Mouse (Mus musculus) midbrain, postnatal 0 days (tissue): ENCODE results near the gene Epb41l2. TPM values are rescaled to one million over a fixed set of nuclear protein-coding genes. Genes with fewer than 3 reads are reported as not detected.

Source experiments
- ATAC-seq: fragments of 200-750 bp; cut with Nextera tagmentation; 2 replicates; pipeline ENCODE4 v1.8.0; 2017; ENCODE audit warnings: moderate number of reproducible peaks, mild to moderate bottlenecking, moderate TSS enrichment, moderate library complexity; ENCODE audit not compliant: low FRiP score
- DNase-seq: peaks from one replicate; pipeline ENCODE4 v3.0.0-alpha.2; 2015; ENCODE audit warnings: low spot score
- H3K27ac ChIP-seq: fragments of 300-500 bp; sonication (generic); 2 replicates; pipeline ENCODE4 v1.5.1; 2014; ENCODE audit warnings: low read depth, mild to moderate bottlenecking, low read length, mixed read lengths
- H3K27me3 ChIP-seq: fragments of 300-500 bp; sonication (generic); 2 replicates; pipeline ENCODE4 v1.6.1; 2014; ENCODE audit warnings: low read length, control low read depth, mixed read lengths; ENCODE audit not compliant: insufficient read depth
- H3K36me3 ChIP-seq: fragments of 300-500 bp; sonication (generic); 2 replicates; pipeline ENCODE4 v1.6.1; 2014; ENCODE audit warnings: low read length, control low read depth, mixed read lengths; ENCODE audit not compliant: insufficient read depth
- H3K4me1 ChIP-seq: fragments of 300-500 bp; sonication (generic); 2 replicates; pipeline ENCODE4 v1.6.1; 2014; ENCODE audit warnings: mild to moderate bottlenecking, control low read depth, antibody characterized with exemption, low read length, mixed read lengths; ENCODE audit not compliant: insufficient read depth
- H3K4me2 ChIP-seq: fragments of 300-500 bp; sonication (generic); 2 replicates; pipeline ENCODE4 v1.6.1; 2014; ENCODE audit warnings: low read depth, mild to moderate bottlenecking, low read length, mixed read lengths; ENCODE audit not compliant: poor library complexity, severe bottlenecking
- H3K4me3 ChIP-seq: fragments of 300-500 bp; sonication (generic); 2 replicates; pipeline ENCODE4 v1.5.1; 2014; ENCODE audit warnings: low read depth, mild to moderate bottlenecking, low read length, moderate library complexity
- H3K9ac ChIP-seq: fragments of 300-500 bp; sonication (generic); replicated peaks from 2 replicates; pipeline ENCODE4 v1.6.1; 2014; ENCODE audit warnings: mild to moderate bottlenecking, low read length, moderate library complexity, mixed read lengths; ENCODE audit not compliant: poor library complexity, severe bottlenecking
- H3K9me3 ChIP-seq: fragments of 300-500 bp; sonication (generic); 2 replicates; pipeline ENCODE4 v1.6.1; 2016; ENCODE audit warnings: low read length, control low read depth
- CTCF ChIP-seq: IDR thresholded peaks from 2 replicates; pipeline ENCODE4 v1.5.1; 2016; ENCODE audit warnings: antibody characterized with exemption, mild to moderate bottlenecking
- WGBS: fragments of 180-500 bp; shearing (Covaris S2); extraction: QIAGEN DNeasy Blood & Tissue Kit; methylation state at CpG from one replicate; pipeline ENCODE4 v1.1.7; 2014; 5-methylcytosine and 5-hydroxymethylcytosine counted together
- polyA plus RNA-seq: library from polyadenylated mRNA; unstranded; fragments of >200 nt; fragmentation: Nextera tagmentation; extraction: Ambion mirVana; gene quantifications from 2 replicates; pipeline ENCODE4 v1.2.1, GENCODE M21; 2015
- total RNA-seq: library from RNA; depleted of rRNA; stranded (reverse); fragments of >200 nt; gene quantifications from 2 replicates; pipeline ENCODE4 v1.2.3, GENCODE M21; 2014

The Epb41l2 gene
- total and polyA plus RNA-seq, 2 experiments from 2014 or later, result 21.8 to 51.7 TPM

DNA sequence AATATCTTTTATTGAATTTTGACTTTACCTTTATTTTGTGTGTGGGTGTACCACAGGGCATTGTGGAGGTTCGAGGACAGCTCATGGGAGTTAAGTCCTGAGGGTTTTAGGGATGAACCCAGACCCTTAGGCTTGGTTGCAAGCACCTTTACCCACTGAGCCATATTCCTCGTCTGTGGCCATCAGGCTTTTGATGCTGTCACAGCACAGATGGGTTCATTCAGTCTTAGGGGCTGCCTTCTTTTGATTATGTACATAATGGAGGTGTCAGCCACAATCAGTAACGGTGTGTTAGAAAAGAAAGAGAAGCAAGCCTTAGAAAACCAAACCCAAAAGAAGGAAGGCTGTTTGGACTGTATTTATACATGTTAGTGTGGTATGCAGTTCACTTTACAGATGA is 9.3 kb downstream of the Epb41l2 start:
- no peak overlapping the region for H3K4me3 ChIP-seq
- ATAC-seq (no peak), DNase-seq (no peak)
- H3K9ac ChIP-seq, result no peak overlapping the region
- H3K4me2 ChIP-seq, result no peak overlapping the region
- TF ChIP-seq CTCF, result no peak
- no peaks in the 10 kb centered on the region for H3K27me3 ChIP-seq
- 29% methylated on average over 3 of the region's 3 CpGs for WGBS
- H3K36me3 ChIP-seq, result no peaks in the 10 kb centered on the region
- no peak overlapping the region for H3K27ac ChIP-seq
- no peaks in the 10 kb centered on the region; the same call in 1 of the 2 replicates for H3K4me1 ChIP-seq
- H3K9me3 ChIP-seq, result no peaks in the 10 kb centered on the region

DNA sequence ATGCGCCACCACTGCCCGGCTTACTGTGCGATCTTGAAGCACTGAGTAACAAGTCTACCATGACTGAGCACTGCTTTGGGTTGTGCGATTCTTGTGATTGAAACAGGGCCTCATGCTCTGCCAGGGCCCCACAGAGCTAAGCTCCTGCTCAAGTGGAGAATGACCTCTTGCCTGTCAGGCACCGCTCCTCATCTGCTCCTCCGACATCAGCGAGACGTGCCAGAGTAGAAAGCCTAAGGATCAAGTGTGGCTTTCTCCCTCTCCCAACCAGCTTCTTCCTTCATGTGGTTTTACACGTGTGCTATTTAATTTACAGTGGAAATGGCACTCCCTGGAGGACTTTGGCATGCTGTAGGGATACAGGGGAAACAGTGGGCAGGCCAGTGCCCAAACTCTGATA is 10.1 kb downstream of the Epb41l2 start:
- no peaks in the 10 kb centered on the region; the same call in 1 of the 2 replicates for H3K4me1 ChIP-seq
- TF ChIP-seq CTCF, result no peak
- no peaks in the 10 kb centered on the region for H3K9me3 ChIP-seq
- no peak overlapping the region for H3K27ac ChIP-seq
- WGBS, result 74% methylated on average over 9 of the region's 9 CpGs
- H3K36me3 ChIP-seq, result no peaks in the 10 kb centered on the region
- H3K4me3 ChIP-seq, result no peak overlapping the region
- no peak overlapping the region for H3K9ac ChIP-seq
- H3K4me2 ChIP-seq, result no peak overlapping the region
- no peaks in the 10 kb centered on the region for H3K27me3 ChIP-seq
- ATAC-seq (no peak), DNase-seq (no peak)

- Histone ChIP-seq H3K4me2 (no peak overlapping the region), H3K27ac (no peak overlapping the region), H3K36me3 (no peaks in the 10 kb centered on the region), H3K4me1 (no peaks in the 10 kb centered on the region; the same call in 1 of the 2 replicates), H3K4me3 (no peak overlapping the region), H3K27me3 (no peaks in the 10 kb centered on the region), H3K9me3 (no peaks in the 10 kb centered on the region), H3K9ac (no peak overlapping the region)
- ATAC-seq (no peak), DNase-seq (no peak)
- 71% methylated on average over 2 of the region's 2 CpGs for WGBS
- TF ChIP-seq CTCF, result no peak
Measured at GRCm38 (mm10) chr10:25371336-25371735, 11.7 kb downstream of the Epb41l2 start.

DNA sequence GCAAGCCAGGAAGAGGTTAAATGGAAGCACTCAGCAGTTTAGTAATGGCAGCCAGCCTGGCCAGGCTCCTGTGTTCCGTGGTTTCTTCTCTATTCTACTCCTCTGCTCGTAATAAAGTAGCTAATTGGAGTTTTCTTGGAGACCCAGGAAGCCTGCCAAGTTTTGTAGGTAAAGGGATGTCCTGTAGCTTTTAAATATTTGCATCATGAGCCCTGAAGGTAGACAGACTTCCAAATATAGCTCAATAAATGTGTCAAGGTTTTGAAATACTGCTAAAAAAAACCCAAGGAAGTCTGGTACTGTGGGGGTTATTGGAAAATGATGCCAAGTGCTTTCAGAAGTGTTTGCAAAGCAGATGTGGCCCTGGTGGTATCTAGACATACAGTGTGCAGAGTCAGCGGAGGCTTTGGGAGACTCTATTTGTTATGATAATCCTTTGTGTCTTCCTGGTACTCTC is 12.3 kb downstream of the Epb41l2 start:
- Histone ChIP-seq H3K36me3 (no peaks in the 10 kb centered on the region), H3K4me2 (peak overlapping the region; percentile 13; the same call in 1 of the 2 replicates), H3K27me3 (no peaks in the 10 kb centered on the region), H3K4me3 (no peak overlapping the region), H3K9me3 (no peaks in the 10 kb centered on the region), H3K27ac (no peak overlapping the region), H3K4me1 (no peaks in the 10 kb centered on the region; the same call in 1 of the 2 replicates), H3K9ac (no peak overlapping the region)
- ATAC-seq, result no peak
- peak; percentile 19 for DNase-seq
- TF ChIP-seq CTCF, result no peak
- 27% methylated on average over 3 of the region's 3 CpGs for WGBS

- Histone ChIP-seq H3K9me3 (no peaks in the 10 kb centered on the region), H3K4me1 (no peaks in the 10 kb centered on the region; the same call in 1 of the 2 replicates), H3K36me3 (no peaks in the 10 kb centered on the region), H3K4me2 (no peak overlapping the region), H3K27me3 (no peaks in the 10 kb centered on the region), H3K4me3 (no peak overlapping the region), H3K27ac (no peak overlapping the region), H3K9ac (no peak overlapping the region)
- DNase-seq (no peak), ATAC-seq (no peak)
- 39% methylated on average over 10 of the region's 10 CpGs for WGBS
- TF ChIP-seq CTCF, result no peak
Measured at GRCm38 (mm10) chr10:25372510-25373148, 13.0 kb downstream of the Epb41l2 start.

DNA sequence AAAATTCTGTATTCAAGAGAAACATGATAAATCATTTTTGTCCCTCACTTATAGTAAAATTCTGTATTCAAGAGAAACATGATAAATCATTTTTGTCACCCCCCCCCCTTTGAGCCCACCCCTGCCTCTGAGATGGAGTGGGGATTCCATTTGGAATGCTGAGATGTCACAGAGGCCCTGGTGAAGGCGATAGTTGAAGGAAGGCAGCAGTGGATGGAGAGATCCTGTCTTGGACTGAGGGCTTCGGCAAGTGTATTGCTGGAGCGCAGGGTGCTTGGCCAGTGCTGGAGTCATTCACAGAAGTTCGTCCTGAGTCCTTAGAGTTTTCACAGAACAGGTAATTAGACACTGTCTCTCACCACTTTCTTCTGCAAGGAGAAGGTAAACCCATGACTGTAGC is 15.4 kb downstream of the Epb41l2 start:
- no peaks in the 10 kb centered on the region for H3K9me3 ChIP-seq
- DNase-seq (no peak), ATAC-seq (no peak)
- H3K36me3 ChIP-seq, result no peaks in the 10 kb centered on the region
- H3K9ac ChIP-seq, result no peak overlapping the region
- H3K4me3 ChIP-seq, result no peak overlapping the region
- no peaks in the 10 kb centered on the region for H3K27me3 ChIP-seq
- no peak for TF ChIP-seq CTCF
- no peak overlapping the region for H3K27ac ChIP-seq
- no peak overlapping the region for H3K4me2 ChIP-seq
- no peaks in the 10 kb centered on the region for H3K4me1 ChIP-seq
- 84% methylated on average over 4 of the region's 4 CpGs for WGBS
